Mouse (Mus musculus): ENCODE measurements at regions not wholly inside any gene's neighbourhood (a gene's known extent, or its start where the extent isn't known, plus 50 kb on each side); places are given as distances from the start of the nearest gene placed in this dataset.

DNA sequence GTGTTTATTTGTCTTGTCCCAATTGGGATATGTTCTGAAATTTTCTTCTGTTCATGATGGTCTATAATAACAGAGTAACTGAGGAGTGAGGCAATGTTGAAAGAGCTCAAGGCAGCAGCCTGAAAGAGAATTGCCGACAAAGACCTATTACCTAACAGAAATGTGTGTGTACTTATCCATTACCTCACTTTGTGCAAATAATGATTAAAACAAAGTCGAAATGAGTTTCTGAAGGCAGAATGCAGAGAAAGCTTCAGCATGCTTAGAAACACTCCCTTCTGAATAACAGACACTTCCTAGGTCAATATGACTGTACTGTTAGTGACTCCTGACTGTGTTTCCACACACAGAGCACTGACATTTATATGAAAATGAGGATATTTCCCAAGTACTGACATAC is 63.0 kb downstream of the Kbtbd8 start:
- Histone ChIP-seq H3K27ac (ENCODE audit: insufficient read depth, low read length) (no peak overlapping the region), H3K4me3 (ENCODE audit: insufficient read depth, low read length) (no peak overlapping the region), H3K4me1 (ENCODE audit: control insufficient read depth, insufficient read depth, low read length) (no peaks in the 10 kb centered on the region)
- TF ChIP-seq CTCF (IDR thresholded peaks at IDR 0.05; ENCODE audit: extremely low read depth, insufficient read depth, low read length) = no peak
- TF ChIP-seq POLR2A (IDR thresholded peaks at IDR 0.05; ENCODE audit: extremely low read depth, insufficient read depth, low read length) = no peak

DNA sequence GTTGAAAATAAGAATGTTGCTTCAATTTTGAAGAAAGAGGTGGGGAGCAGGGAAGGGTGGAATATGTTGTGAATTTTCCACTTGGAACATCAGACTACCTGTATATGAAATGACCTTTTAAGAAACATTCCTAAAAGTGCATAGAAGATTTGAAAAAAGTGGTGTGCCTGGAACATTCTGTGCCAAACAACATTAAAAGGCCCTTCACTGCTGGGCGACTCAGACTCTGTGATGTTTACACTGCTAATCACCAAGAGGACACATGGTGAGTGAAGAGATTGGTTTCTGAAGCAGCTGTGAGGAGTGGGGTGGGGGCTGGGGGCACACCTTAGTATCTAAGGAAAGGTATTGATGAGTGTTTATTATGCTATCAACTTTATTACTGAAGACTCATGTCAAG is 65.2 kb downstream of the Kbtbd8 start:
- H3K27ac ChIP-seq (ENCODE audit: insufficient read depth, low read length) = no peak overlapping the region
- no peaks in the 10 kb centered on the region for H3K4me1 ChIP-seq (ENCODE audit: control insufficient read depth, insufficient read depth, low read length)
- no peak for TF ChIP-seq POLR2A (IDR thresholded peaks at IDR 0.05; ENCODE audit: extremely low read depth, insufficient read depth, low read length)
- no peak for TF ChIP-seq CTCF (IDR thresholded peaks at IDR 0.05; ENCODE audit: extremely low read depth, insufficient read depth, low read length)
- no peak overlapping the region for H3K4me3 ChIP-seq (ENCODE audit: insufficient read depth, low read length)

DNA sequence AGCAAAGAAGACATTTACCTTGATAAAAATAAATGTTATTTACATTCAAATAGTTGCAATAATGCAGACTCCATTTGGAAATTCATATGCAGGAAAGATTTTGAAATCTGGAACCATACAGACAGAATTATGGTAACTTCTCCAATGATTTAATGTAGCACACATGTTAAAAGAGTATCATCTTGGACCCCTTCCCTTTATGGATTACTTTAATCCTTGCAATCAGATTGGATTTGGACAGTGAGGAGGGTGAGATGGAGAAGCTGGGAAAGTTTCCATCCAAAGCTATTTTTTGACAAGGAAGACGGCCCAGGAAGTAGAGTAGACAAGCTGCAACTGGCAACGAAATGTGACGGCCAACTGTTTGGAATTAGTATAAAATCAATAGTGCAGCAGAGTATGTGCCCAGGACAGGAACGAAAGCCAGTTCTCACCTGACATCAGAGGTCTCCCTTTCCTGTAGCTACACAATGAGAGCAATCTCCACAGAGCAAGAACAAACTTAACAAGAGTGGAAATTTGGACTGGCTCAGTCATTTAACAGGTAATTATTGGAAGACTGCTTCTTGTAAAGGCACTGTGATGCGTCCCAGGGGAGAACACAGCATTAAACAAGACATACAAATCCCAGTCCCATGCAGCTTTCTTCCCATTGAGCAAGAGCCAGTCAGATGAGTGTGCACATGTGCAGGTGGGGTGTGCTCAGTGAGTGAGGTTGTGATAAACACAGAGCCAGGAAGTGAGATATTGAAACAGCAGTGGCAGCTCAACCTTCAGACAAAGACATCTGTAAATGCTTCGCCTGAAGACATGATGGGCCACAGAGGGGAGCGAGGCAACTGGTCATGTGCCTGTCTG is 68.3 kb downstream of the Kbtbd8 start:
- TF ChIP-seq CTCF (IDR thresholded peaks at IDR 0.05; ENCODE audit: extremely low read depth, insufficient read depth, low read length) (no peak), POLR2A (IDR thresholded peaks at IDR 0.05; ENCODE audit: extremely low read depth, insufficient read depth, low read length) (no peak)
- Histone ChIP-seq H3K4me1 (ENCODE audit: control insufficient read depth, insufficient read depth, low read length) (no peaks in the 10 kb centered on the region), H3K27ac (ENCODE audit: insufficient read depth, low read length) (no peak overlapping the region), H3K4me3 (ENCODE audit: insufficient read depth, low read length) (no peak overlapping the region)

DNA sequence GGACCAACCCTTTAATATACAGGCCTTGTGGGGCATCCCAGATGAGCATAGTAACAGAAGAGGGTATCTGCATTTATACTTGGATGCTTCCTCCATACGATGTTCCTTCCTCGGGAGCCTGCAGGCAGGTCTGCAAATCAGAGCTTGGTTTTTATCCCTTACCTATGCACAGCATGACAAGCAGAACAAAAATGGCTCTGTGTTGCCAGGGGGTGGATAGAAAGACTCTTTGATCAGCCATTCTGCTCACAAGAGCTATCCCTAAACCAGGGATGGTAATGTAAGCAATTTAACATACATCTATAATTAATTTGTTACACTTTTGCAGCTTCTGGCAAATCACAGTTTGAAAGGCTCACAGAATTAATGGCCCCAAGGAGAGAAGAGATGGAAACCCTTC is 79.6 kb downstream of the Kbtbd8 start:
- TF ChIP-seq POLR2A (IDR thresholded peaks at IDR 0.05; ENCODE audit: extremely low read depth, insufficient read depth, low read length) = no peak
- TF ChIP-seq CTCF (IDR thresholded peaks at IDR 0.05; ENCODE audit: extremely low read depth, insufficient read depth, low read length) = no peak
- no peak overlapping the region for H3K4me3 ChIP-seq (ENCODE audit: insufficient read depth, low read length)
- H3K27ac ChIP-seq (ENCODE audit: insufficient read depth, low read length) = no peak overlapping the region
- H3K4me1 ChIP-seq (ENCODE audit: control insufficient read depth, insufficient read depth, low read length) = no peaks in the 10 kb centered on the region

DNA sequence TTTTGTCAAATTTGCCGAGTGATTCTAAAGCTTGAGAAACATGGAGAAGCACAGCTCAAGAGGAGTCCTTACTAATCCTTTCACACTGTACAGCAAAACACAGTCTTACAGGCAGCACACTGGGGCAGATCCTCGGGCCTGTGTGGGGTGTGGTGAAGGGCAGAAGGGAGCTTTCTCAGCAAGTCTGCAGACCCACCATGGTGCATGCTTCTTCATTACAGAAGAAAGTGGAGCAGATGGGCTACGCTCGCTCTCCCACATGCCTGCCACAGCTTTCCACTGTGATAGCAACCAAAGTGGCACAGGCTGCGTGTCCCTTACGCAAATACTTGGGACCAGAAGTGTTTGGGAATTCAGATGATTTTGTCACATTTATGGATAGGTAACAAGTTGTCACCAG is 81.6 kb downstream of the Kbtbd8 start:
- Histone ChIP-seq H3K4me1 (ENCODE audit: control insufficient read depth, insufficient read depth, low read length) (no peaks in the 10 kb centered on the region), H3K4me3 (ENCODE audit: insufficient read depth, low read length) (no peak overlapping the region), H3K27ac (ENCODE audit: insufficient read depth, low read length) (no peak overlapping the region)
- TF ChIP-seq POLR2A (IDR thresholded peaks at IDR 0.05; ENCODE audit: extremely low read depth, insufficient read depth, low read length) = no peak

- Histone ChIP-seq H3K4me3 (ENCODE audit: insufficient read depth, low read length) (no peak overlapping the region), H3K27ac (ENCODE audit: insufficient read depth, low read length) (no peak overlapping the region)
Observed at GRCm38 (mm10) chr6:95202291-95202790, 85.3 kb downstream of the Kbtbd8 start.

GRCm38 (mm10) chr6:95202978-95203377 is 85.9 kb downstream of the Kbtbd8 start:
- H3K27ac ChIP-seq (ENCODE audit: insufficient read depth, low read length) = no peak overlapping the region
- no peak for TF ChIP-seq POLR2A (IDR thresholded peaks at IDR 0.05; ENCODE audit: extremely low read depth, insufficient read depth, low read length)
- no peak for TF ChIP-seq CTCF (IDR thresholded peaks at IDR 0.05; ENCODE audit: extremely low read depth, insufficient read depth, low read length)
- no peaks in the 10 kb centered on the region for H3K4me1 ChIP-seq (ENCODE audit: control insufficient read depth, insufficient read depth, low read length)
- no peak overlapping the region for H3K4me3 ChIP-seq (ENCODE audit: insufficient read depth, low read length)

More at GRCm38 (mm10) chr6:95202291-95202790, 85.3 kb downstream of the Kbtbd8 start:
- TF ChIP-seq CTCF (IDR thresholded peaks at IDR 0.05; ENCODE audit: extremely low read depth, insufficient read depth, low read length) (no peak), POLR2A (IDR thresholded peaks at IDR 0.05; ENCODE audit: extremely low read depth, insufficient read depth, low read length) (no peak)
- no peaks in the 10 kb centered on the region for H3K4me1 ChIP-seq (ENCODE audit: control insufficient read depth, insufficient read depth, low read length)

- TF ChIP-seq CTCF (IDR thresholded peaks at IDR 0.05; ENCODE audit: extremely low read depth, insufficient read depth, low read length) (no peak), POLR2A (IDR thresholded peaks at IDR 0.05; ENCODE audit: extremely low read depth, insufficient read depth, low read length) (no peak)
- Histone ChIP-seq H3K4me3 (ENCODE audit: insufficient read depth, low read length) (no peak overlapping the region), H3K27ac (ENCODE audit: insufficient read depth, low read length) (no peak overlapping the region), H3K4me1 (ENCODE audit: control insufficient read depth, insufficient read depth, low read length) (no peaks in the 10 kb centered on the region)
Observed at GRCm38 (mm10) chr6:95204231-95204630, 87.2 kb downstream of the Kbtbd8 start.

- Histone ChIP-seq H3K4me1 (ENCODE audit: control insufficient read depth, insufficient read depth, low read length) (no peaks in the 10 kb centered on the region), H3K27ac (ENCODE audit: insufficient read depth, low read length) (no peak overlapping the region), H3K4me3 (ENCODE audit: insufficient read depth, low read length) (no peak overlapping the region)
- TF ChIP-seq POLR2A (IDR thresholded peaks at IDR 0.05; ENCODE audit: extremely low read depth, insufficient read depth, low read length) = no peak
- TF ChIP-seq CTCF (IDR thresholded peaks at IDR 0.05; ENCODE audit: extremely low read depth, insufficient read depth, low read length) = peak; percentile 37; the same call in 1 of the 2 replicates
Observed at GRCm38 (mm10) chr6:95207063-95207462, 90.0 kb downstream of the Kbtbd8 start.

- Histone ChIP-seq H3K27ac (ENCODE audit: insufficient read depth, low read length) (peak overlapping the region; percentile 90; the same call in 1 of the 2 replicates), H3K4me1 (ENCODE audit: control insufficient read depth, insufficient read depth, low read length) (peaks cover 10% of the 10 kb centered on the region), H3K4me3 (ENCODE audit: insufficient read depth, low read length) (no peak overlapping the region)
- TF ChIP-seq CTCF (IDR thresholded peaks at IDR 0.05; ENCODE audit: extremely low read depth, insufficient read depth, low read length) (peak; percentile 24; the same call in 1 of the 2 replicates), POLR2A (IDR thresholded peaks at IDR 0.05; ENCODE audit: extremely low read depth, insufficient read depth, low read length) (no peak)
Observed at GRCm38 (mm10) chr6:95217431-95217830, 100.4 kb downstream of the Kbtbd8 start.
